Mouse (Mus musculus): ENCODE measurements around the gene Agl.

Gene Agl

GRCm38 (mm10) chr3:116740106-116740505, 67.9 kb downstream of the Agl start:
- no peak for DNase-seq

DNA sequence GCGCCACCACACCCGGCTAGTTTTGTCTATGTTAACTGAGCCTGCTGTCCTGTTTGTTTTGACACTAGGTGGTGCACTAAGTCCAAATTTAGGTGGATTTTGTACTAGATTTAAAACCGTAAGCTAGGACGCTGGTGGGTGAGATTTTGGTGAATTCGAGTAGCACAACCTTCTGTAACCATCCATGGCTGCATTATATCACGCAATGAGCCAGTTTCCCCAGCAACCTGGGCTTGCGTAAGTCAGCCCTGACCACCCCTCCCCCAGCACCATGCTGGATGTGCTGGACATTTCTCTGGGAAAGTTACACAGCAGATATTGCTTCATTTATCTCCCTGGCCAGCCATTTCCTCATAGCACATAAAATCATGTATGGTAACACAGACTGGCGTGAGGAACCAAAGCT, 70.6 kb downstream of the Agl start:
- DNase-seq, result no peak

- no peak for DNase-seq
These were observed 78.3 kb downstream of the Agl start for GRCm38 (mm10) chr3:116729483-116730174.

GRCm38 (mm10) chr3:116726807-116727206, 81.2 kb downstream of the Agl start:
- no peak for DNase-seq

DNA sequence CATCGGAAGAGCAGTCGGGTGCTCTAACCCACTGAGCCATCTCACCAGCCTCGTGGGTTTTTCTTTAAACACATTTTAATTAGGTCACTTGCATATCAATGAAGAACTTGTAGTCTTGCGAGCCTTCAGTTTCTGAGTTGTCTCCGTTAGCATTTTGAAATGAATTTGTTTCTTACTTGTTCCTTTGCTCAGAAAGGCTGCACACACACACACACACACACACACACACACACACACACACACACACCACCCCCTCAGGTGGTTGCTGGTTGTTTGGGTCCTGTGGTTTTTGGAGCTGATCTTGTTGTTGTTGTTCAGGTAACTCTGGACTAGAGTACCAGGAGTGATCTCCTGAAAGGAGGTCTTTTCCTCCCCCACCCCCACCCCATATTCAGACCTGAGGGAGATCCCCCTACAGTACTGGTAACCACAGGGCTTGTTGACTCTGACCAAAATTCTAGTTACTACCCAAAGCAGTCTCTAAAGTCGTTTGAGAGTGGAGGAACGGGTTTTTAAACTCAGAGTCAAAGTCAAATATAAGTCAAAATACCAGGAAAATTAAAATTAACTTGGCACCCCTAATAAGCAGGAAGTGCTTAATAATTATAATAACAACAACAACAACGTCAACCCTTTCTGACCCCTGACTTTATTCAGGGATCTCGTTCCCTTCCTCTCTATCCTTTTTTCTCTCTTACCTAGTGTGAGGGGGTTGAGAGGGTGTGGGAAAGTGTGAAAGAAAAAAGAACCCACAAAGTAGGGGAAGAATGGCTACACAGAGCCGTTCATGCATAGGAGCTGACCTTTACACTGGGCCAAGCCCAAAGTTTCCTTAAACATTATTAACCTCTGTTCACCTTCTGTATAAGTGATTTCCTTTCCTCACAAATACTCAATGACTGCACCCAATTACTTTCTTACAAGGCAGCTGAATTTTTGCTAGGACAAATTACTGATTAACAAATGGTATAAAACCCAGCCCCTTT, 84.2 kb downstream of the Agl start:
- no peak for DNase-seq

GRCm38 (mm10) chr3:116722980-116723379, 85.0 kb downstream of the Agl start:
- no peak for DNase-seq

DNA sequence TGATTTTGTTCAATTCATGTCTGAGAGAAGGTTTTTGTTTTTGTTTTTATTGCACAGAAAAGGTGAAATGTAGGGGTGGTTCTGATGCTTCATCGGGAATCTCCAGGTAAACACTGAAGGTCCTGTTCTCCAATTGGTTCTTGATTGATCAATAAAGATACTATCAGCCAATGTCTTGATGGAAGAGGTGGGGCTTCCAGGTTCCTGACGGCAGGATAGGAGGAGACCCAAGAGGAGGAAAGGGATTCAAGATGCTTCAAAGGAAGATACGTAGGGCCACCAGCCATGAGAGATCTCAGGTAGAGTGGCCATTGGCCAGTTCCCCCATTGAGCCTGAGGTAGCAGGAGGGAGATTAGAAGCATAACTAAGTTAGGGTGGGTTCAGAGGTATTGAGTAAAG, 89.0 kb downstream of the Agl start:
- DNase-seq, result no peak

- no peak for DNase-seq
These were observed 94.9 kb downstream of the Agl start for GRCm38 (mm10) chr3:116713031-116713430.

DNA sequence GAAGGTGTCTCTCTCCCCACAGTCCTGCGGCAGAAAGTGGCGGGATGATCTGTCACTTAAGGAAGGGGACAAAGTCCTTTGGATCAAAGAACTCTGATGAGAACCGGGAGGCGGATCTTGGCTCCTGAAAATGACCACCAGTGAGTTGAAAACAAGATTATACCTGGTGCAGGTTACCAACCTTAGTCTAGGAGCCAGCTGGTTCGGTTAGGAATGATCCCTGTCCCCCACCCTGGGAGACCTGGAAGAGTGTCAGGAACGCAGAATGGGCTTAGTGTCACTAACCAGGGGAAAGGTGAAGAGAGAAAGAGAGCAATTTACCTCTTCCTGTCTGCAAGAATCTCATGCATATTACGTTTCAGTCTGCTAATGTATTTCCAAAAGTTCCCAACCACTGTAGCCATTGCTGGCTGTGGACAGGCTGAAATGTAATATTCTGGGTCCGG, 95.5 kb downstream of the Agl start, which contains the start of gene Slc35a3:
TSS of gene Slc35a3 (minus strand) at position 396 of the 446 bp plus-strand sequence.
- no peak for DNase-seq

DNA sequence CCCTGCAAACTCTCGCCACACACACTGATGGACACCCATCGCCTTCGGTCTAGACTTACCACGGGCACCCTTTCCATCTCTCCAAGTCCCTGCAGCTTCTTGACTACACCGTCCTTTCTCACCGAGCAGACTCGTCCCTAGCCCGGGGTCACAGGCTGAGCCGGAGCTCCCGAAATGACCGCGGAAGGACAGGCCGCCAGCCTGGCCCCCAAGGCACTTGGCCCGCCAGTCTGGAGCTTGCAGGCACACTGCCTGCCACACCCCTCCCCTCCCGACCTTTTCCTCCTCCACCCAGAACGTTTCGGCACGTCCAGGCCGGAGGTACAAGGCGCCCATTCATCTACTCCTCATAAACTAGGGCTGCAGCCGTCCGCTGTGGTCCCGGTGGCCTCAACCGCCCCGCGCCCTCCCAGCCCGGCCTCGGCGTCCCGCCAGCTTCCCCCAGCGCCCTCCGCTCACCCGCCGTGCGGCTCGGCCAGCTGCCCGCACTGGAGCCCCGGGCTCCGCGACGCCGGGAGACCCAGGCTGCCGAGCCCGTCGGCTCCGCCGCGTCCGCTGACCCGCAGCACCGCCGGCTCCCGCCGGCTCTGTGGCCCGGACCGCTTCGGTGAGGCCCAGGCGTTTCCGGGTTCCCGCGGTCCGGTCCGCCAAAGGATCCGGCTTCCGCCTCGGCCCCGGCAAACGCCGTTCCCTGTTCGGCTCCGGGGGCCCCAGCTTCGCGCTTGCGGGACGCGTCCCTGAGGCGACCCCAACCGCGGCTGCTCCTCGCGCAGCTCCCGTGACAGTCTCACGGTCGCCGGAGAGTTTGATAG, 96.1 kb downstream of the Agl start:
- peak; percentile 80 to 84 for DNase-seq

- peak; percentile 4 to 12 for DNase-seq
These were observed 97.0 kb downstream of the Agl start for GRCm38 (mm10) chr3:116710941-116711340.

GRCm38 (mm10) chr3:116705637-116706204, 102.2 kb downstream of the Agl start:
- no peak for DNase-seq

GRCm38 (mm10) chr3:116703835-116704234, 104.1 kb downstream of the Agl start:
- no peak for DNase-seq

DNA sequence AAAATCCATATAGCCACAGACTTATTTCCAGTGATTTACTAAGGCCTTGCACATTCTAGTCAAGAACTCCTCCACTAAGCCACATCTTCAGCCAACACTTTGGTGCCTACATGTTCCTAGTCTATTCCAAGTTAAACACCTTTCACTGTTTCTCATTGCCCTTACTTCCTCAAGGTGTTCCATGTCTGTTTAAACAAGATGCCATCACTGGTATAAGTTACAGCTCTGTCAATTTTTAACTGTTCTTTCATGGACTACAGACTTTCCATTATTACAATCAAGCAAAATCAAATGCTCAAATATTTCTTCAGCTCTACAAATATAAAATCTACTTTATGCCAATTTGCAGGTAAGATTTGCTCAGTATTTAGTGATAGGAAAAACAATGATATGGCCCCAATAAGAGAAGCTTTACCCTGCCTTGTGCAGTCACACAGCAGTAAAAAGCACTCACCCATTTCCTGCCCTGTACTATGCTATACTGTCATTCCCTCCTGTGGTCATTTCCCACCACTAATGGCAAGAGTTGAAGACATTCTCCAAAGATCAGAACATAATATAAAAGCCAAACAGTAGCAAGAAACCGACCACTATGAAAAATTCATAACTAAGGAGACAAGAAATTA, 105.2 kb downstream of the Agl start:
- no peak for DNase-seq

DNA sequence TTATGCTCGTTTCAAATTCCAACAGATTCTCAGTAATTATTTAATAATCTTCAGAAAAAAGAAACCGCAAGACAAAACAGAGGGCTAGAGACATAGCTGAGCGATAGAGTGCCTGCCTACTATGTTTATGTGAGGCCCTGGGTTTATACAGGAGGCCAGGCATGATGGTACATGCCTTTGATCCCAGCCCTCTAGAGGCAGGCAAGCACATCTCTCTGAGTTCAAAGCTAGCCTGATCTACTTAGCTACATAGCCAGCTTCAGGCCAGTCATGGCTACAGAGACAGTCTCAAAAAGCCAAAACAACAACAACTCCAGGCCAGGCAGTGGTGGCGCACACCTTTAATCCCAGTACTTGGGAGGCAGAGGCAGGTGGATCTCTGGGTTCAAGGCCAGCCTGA, 106.4 kb downstream of the Agl start:
- no peak for DNase-seq

GRCm38 (mm10) chr3:116698786-116699185, 109.2 kb downstream of the Agl start:
- no peak for DNase-seq

DNA sequence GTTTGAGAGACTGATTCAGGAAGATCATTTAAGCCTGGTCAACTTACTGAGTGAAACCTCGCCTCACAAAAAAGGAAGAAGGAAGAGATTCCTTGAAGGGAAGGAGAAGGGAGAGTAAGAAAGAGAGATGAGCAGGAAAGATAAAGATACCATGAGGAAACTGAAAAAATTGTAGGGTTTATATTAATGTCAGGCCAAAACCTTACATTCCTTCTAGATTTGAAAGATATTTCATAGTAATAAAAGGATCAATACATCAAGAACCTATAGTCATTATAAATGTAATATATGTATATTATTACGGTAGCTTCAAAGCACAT, 112.3 kb downstream of the Agl start:
- no peak for DNase-seq

GRCm38 (mm10) chr3:116694955-116695665, 112.9 kb downstream of the Agl start:
- DNase-seq, result no peak

GRCm38 (mm10) chr3:116694312-116694711, 113.7 kb downstream of the Agl start:
- no peak for DNase-seq

All from B cell, adult 2 months (primary cell).